Mouse (Mus musculus): ENCODE measurements around the gene Apoa2. TPM values are rescaled to one million over a fixed set of nuclear protein-coding genes. Genes with fewer than 3 reads are reported as not detected.
A peak's percentile ranks its signal among the peaks of the same experiment; 100 is the strongest.

Apoa2 gene
- polyA plus RNA-seq, 1 experiment, result 8.0 TPM

DNA sequence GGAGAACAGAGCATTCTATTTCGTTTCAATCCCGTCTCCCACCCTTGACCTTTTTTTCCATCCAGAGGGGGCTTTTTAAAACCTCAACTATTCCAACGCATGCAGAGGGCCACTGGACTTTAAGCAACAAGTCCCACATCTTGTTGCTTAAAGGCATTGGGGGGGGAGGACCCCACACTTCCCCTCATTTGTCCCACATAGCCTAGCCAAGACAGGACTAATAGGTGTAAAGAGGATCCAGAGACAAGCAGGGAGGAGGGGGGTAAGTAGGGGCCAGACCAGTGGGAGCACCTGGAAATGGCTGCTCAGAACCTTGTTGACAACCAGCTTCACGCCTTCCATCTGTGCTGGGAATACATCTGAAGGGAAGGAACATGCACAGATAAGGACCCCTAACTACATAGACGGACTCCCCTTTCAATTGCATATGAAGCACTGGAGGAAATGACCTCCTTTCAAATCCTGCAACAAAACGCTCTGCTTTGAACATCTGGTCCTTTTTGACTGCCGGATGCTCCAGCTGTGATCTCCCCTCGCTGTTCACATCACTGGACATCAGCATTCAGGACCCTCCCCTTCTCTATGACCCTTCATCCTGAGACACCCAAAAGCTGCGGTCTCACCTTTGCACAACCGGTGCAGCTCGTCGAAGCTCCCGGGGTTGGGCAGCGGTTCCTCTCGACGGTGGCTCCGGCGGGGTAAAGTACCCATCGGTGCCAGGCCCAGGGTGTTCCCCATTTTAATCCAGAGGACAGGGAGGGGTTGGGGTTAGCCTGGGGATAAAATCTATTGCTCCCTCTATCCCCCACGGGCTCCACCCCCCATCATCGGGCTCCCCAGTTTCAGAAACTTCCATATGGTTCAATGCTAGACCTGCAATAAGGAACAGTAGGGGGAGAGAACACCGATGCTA is 3.3 kb upstream of the Apoa2 start:
- peak overlapping the region; percentile 85 for H3K4me3 ChIP-seq (ENCODE audit: control insufficient read depth, low read depth, low read length)
- H3K27me3 ChIP-seq (ENCODE audit: control insufficient read depth, insufficient read depth, low read length), result no peaks in the 10 kb centered on the region
- TF ChIP-seq CTCF (IDR thresholded peaks at IDR 0.05; ENCODE audit: control insufficient read depth, insufficient read depth, insufficient replicate concordance, low read depth, low read length), result no peak
- TF ChIP-seq POLR2A (IDR thresholded peaks at IDR 0.05; ENCODE audit: control insufficient read depth, low read depth, low read length), result no peak
- H3K4me1 ChIP-seq (ENCODE audit: control insufficient read depth, insufficient read depth, low read length), result peaks cover 11% of the 10 kb centered on the region
- H3K36me3 ChIP-seq (ENCODE audit: control insufficient read depth, insufficient read depth, low read length), result no peaks in the 10 kb centered on the region
- no peak overlapping the region for H3K27ac ChIP-seq (ENCODE audit: control insufficient read depth, insufficient read depth, low read depth, low read length)

DNA sequence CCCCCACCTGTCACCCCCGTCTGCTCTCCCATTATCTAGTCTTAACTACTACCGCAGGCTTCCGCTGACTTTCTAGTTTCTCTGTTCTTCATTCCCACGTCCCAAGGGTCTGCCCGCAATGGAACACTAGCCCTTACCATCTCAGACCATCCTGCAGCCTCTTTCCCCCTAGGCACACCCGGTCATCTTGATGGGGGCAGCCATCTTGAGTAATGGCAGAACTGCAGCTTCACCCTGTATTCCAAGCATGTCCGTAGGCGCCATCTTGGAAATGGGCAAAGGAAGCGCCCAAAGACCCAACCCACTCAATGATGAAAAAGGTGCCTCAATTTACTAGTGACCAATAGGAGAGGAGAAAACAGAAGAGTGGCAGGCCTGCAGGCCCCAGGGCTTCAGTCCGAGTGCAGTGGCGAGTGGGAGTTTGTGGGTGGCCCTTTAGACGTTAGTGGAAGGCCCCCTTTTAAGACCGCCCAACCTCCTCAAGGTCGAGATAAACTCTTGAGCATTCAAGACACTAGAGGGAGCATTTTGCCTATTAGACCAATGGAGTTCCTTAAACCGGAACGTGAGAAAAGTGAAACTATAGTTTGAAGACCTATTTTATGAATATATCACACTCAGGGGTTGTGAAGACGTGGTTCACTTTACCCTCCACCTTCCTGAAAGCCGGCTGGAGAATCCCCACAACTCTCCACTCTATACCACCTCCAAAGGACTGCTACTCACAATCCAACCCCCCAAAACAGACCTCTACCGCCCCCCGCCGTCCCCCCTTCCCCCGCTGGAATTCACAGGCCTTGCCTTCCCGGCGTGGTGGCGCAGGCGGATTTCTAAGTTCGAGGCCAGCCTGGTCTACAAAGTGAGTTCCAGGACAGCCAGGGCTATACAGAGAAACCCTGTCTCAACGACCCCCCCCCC is 2.4 kb upstream of the Apoa2 start, which contains the start of gene Tomm40l:
Gene Tomm40l (minus strand): TSS at position 277 of the 918 bp plus-strand sequence.
- H3K36me3 ChIP-seq (ENCODE audit: control insufficient read depth, insufficient read depth, low read length), result no peaks in the 10 kb centered on the region
- H3K4me3 ChIP-seq (ENCODE audit: control insufficient read depth, low read depth, low read length), result peak within 1 kb of the TSS; percentile 85
- TF ChIP-seq CTCF (IDR thresholded peaks at IDR 0.05; ENCODE audit: control insufficient read depth, insufficient read depth, insufficient replicate concordance, low read depth, low read length), result no peak
- peak; percentile 50 for TF ChIP-seq POLR2A (IDR thresholded peaks at IDR 0.05; ENCODE audit: control insufficient read depth, low read depth, low read length)
- H3K4me1 ChIP-seq (ENCODE audit: control insufficient read depth, insufficient read depth, low read length), result peaks cover 11% of the 10 kb centered on the region
- H3K27ac ChIP-seq (ENCODE audit: control insufficient read depth, insufficient read depth, low read depth, low read length), result peak within 1 kb of the TSS; percentile 63
- no peaks in the 10 kb centered on the region for H3K27me3 ChIP-seq (ENCODE audit: control insufficient read depth, insufficient read depth, low read length)

DNA sequence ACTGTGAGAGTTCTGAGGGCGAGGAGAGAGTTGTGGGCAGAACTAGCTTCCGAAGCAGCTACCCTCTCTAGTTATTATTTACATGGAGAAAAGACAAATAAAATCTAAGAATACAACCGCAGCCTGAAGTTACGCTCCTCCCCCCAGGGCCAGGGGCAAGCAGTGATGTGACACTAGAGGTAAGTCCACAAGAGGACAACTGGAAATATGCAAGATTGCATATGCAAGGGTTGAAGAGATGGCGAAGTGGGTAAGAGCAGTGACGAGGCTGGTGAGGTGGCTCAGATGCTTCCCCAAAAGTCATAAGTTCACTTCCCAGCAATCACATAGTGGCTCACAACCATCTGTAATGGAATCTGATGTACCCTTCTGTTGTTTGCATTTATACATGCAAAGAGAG is 1.7 kb upstream of the Apoa2 start:
- Histone ChIP-seq H3K4me3 (ENCODE audit: control insufficient read depth, low read depth, low read length) (no peak overlapping the region), H3K4me1 (ENCODE audit: control insufficient read depth, insufficient read depth, low read length) (peaks cover 11% of the 10 kb centered on the region), H3K27ac (ENCODE audit: control insufficient read depth, insufficient read depth, low read depth, low read length) (peak overlapping the region; percentile 55), H3K36me3 (ENCODE audit: control insufficient read depth, insufficient read depth, low read length) (no peaks in the 10 kb centered on the region), H3K27me3 (ENCODE audit: control insufficient read depth, insufficient read depth, low read length) (no peaks in the 10 kb centered on the region)
- no peak for TF ChIP-seq CTCF (IDR thresholded peaks at IDR 0.05; ENCODE audit: control insufficient read depth, insufficient read depth, insufficient replicate concordance, low read depth, low read length)
- no peak for TF ChIP-seq POLR2A (IDR thresholded peaks at IDR 0.05; ENCODE audit: control insufficient read depth, low read depth, low read length)

DNA sequence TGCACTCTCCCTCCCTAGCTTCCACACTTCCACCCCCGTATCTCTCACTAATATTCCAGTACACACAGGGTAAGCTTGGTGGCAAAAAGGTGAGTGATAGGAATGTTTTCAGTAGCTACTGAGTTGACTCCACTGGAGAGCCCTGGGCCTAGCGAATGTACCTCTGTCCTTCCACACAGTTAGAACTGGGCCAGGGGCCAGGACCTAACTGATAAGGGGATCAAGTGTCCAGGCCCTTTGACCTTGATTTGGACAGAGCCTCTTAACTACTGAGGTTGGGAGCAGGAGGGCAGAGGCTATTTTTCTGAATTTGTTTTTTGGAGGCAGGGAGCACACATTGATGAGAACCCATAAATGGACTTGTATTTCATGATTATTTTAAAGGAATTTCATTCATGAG is 1.1 kb upstream of the Apoa2 start:
- H3K36me3 ChIP-seq (ENCODE audit: control insufficient read depth, insufficient read depth, low read length), result no peaks in the 10 kb centered on the region
- no peak overlapping the region for H3K4me3 ChIP-seq (ENCODE audit: control insufficient read depth, low read depth, low read length)
- no peak overlapping the region for H3K27ac ChIP-seq (ENCODE audit: control insufficient read depth, insufficient read depth, low read depth, low read length)
- TF ChIP-seq CTCF (IDR thresholded peaks at IDR 0.05; ENCODE audit: control insufficient read depth, insufficient read depth, insufficient replicate concordance, low read depth, low read length), result no peak
- H3K27me3 ChIP-seq (ENCODE audit: control insufficient read depth, insufficient read depth, low read length), result no peaks in the 10 kb centered on the region
- H3K4me1 ChIP-seq (ENCODE audit: control insufficient read depth, insufficient read depth, low read length), result peaks cover 11% of the 10 kb centered on the region

DNA sequence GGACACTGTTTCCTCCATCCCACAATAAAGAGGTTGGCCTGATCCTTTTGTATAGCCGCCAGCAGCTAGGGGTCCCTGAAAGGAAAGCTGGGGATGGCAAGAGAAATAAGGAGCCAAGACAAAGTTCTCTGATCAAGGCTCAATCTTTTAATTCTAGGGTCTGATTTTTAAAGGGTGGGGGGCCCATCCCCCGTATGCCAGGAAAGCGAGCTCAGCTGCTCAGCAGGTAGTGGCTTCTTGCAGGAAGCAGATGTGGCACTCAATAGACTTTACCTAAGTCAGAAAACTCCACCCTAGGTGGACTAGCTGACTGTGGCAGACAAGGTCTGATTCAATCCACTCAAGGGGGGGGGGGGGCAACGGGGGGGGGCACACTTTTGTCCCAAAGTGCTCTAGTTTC is 1.9 kb downstream of the Apoa2 start:
- Histone ChIP-seq H3K27me3 (ENCODE audit: control insufficient read depth, insufficient read depth, low read length) (no peaks in the 10 kb centered on the region), H3K27ac (ENCODE audit: control insufficient read depth, insufficient read depth, low read depth, low read length) (no peak overlapping the region), H3K4me1 (ENCODE audit: control insufficient read depth, insufficient read depth, low read length) (peaks cover 3% of the 10 kb centered on the region), H3K4me3 (ENCODE audit: control insufficient read depth, low read depth, low read length) (peak overlapping the region; percentile 37; the same call in 1 of the 2 replicates), H3K36me3 (ENCODE audit: control insufficient read depth, insufficient read depth, low read length) (no peaks in the 10 kb centered on the region)
- TF ChIP-seq CTCF (IDR thresholded peaks at IDR 0.05; ENCODE audit: control insufficient read depth, insufficient read depth, insufficient replicate concordance, low read depth, low read length) (no peak), POLR2A (IDR thresholded peaks at IDR 0.05; ENCODE audit: control insufficient read depth, low read depth, low read length) (no peak)

DNA sequence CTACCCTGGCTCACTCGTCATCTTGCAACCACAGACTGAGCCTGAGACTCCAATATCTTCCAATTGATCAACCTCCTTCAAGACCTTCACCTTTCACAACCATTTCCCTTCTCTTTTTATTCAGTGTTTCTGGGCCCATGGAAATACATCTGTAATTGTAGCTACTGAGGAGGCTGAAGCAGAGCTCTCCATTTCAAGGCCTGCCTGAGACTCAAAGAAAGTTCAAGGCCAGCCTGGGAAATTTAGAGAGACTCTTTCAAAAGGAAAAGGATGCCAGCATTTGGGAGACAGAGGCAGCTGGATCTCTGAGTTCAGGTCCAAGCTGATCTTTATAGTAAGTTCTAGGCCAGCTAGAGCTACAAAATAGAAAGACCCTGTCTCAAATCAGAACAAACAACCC is 3.0 kb downstream of the Apoa2 start:
- Histone ChIP-seq H3K36me3 (ENCODE audit: control insufficient read depth, insufficient read depth, low read length) (no peaks in the 10 kb centered on the region), H3K4me3 (ENCODE audit: control insufficient read depth, low read depth, low read length) (no peak overlapping the region), H3K27me3 (ENCODE audit: control insufficient read depth, insufficient read depth, low read length) (no peaks in the 10 kb centered on the region), H3K4me1 (ENCODE audit: control insufficient read depth, insufficient read depth, low read length) (peaks cover 2% of the 10 kb centered on the region), H3K27ac (ENCODE audit: control insufficient read depth, insufficient read depth, low read depth, low read length) (no peak overlapping the region)
- TF ChIP-seq POLR2A (IDR thresholded peaks at IDR 0.05; ENCODE audit: control insufficient read depth, low read depth, low read length) (no peak), CTCF (IDR thresholded peaks at IDR 0.05; ENCODE audit: control insufficient read depth, insufficient read depth, insufficient replicate concordance, low read depth, low read length) (no peak)

DNA sequence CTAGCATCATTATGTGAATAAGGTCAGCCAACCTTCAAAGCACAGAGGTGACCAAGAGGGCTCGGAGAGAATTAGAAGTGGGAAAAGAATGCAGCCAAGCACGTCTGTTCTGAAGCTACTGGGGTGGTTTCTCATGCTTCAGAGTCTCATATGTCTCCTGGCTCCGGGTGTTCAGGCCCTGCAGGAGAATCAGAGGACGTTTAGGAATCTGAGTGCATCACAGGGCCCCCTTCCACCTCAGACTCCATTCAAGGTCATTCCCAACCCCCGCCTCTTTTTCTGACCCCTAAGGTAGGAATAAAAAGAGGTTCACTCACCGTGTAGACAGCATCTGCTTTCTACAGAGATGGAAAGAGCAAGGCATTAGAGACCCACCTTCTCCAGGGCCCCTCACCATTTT is 4.9 kb downstream of the Apoa2 start:
- no peaks in the 10 kb centered on the region for H3K27me3 ChIP-seq (ENCODE audit: control insufficient read depth, insufficient read depth, low read length)
- H3K4me3 ChIP-seq (ENCODE audit: control insufficient read depth, low read depth, low read length), result no peak overlapping the region
- H3K36me3 ChIP-seq (ENCODE audit: control insufficient read depth, insufficient read depth, low read length), result no peaks in the 10 kb centered on the region
- no peak overlapping the region for H3K27ac ChIP-seq (ENCODE audit: control insufficient read depth, insufficient read depth, low read depth, low read length)
- peaks cover 2% of the 10 kb centered on the region for H3K4me1 ChIP-seq (ENCODE audit: control insufficient read depth, insufficient read depth, low read length)
- TF ChIP-seq POLR2A (IDR thresholded peaks at IDR 0.05; ENCODE audit: control insufficient read depth, low read depth, low read length), result no peak
- no peak for TF ChIP-seq CTCF (IDR thresholded peaks at IDR 0.05; ENCODE audit: control insufficient read depth, insufficient read depth, insufficient replicate concordance, low read depth, low read length)
